Mouse (Mus musculus): ENCODE results near the gene Hoxa11. TPM values are rescaled to one million over a fixed set of nuclear protein-coding genes. Genes with fewer than 3 reads are reported as not detected.

Gene Hoxa11
- polyA plus RNA-seq, 2 experiments, result not detected

DNA sequence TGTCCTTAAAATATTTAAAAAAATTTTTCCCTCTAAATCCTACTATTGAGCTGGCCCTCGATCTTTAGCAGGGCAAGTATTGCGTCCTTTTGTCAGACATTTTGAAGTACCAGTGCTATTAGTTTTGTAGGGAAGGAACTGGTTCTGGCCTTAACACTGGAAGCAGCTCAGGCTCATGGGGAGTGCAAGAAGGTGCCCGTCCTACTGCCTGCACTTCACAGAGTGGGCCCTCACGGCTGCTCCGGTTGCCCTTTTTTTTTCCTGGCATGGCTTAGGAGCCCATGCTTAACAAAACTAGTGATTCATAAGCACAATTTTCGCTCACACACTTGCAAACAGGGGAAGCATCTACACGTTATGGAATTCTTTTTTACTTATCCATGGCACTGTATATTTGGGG lies 6.6 kb downstream of the Hoxa11 start:
- Histone ChIP-seq H3K27me3 (ENCODE audit: control insufficient read depth, insufficient read depth, low read length) (peaks cover 100% of the 10 kb centered on the region), H3K4me2 (ENCODE audit: low read depth) (no peak overlapping the region), H3K4me3 (ENCODE audit: insufficient read depth in 1 of 2, low read depth in 2 of 2, low read length in 2 of 2) (no peak overlapping the region), H3K36me3 (replicated peaks; ENCODE audit: control insufficient read depth, insufficient read depth, low read depth) (no peaks in the 10 kb centered on the region), H3K9me3 (ENCODE audit: control insufficient read depth, low read length) (no peaks in the 10 kb centered on the region), H3K27ac (no peak overlapping the region), H3K4me1 (replicated peaks; ENCODE audit: control insufficient read depth in 2 of 2, insufficient read depth in 2 of 2, low read length in 1 of 2) (no peaks in the 10 kb centered on the region), H3K9ac (replicated peaks) (no peak overlapping the region)
- WGBS (ENCODE audit: insufficient replicate concordance), result 5% methylated on average over 7 of the region's 7 CpGs
- TF ChIP-seq CTCF (IDR thresholded peaks at IDR 0.05; ENCODE audit: low read depth) (no peak), EP300 (IDR thresholded peaks at IDR 0.05; ENCODE audit: low read depth) (no peak)
- no peak for DNase-seq (ENCODE audit: low read depth in 3 of 3, low spot score in 3 of 3)
- ATAC-seq (ENCODE audit: insufficient read depth), result no peak

DNA sequence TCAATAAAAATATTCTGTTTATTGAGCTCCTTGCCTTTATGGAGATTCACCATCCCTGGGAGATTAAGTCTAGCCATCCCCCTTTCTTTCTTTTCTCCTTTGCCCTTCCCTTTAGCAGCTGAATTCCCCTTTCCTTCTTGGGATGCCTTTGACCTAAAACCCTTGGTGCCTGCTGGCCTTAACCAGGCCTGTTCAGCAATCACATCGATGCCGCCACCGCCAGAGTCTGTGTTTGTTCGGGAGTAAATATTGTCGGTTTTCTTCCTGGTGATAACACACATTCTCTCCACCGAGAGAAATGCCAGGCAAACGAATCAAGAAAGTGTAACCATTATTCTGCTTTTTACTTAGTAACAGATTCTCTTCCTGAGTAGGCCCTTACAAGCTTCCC lies 7.5 kb downstream of the Hoxa11 start:
- H3K27me3 ChIP-seq (ENCODE audit: control insufficient read depth, insufficient read depth, low read length), result peaks cover 100% of the 10 kb centered on the region
- no peak overlapping the region for H3K4me2 ChIP-seq (ENCODE audit: low read depth)
- no peak overlapping the region for H3K27ac ChIP-seq
- TF ChIP-seq CTCF (IDR thresholded peaks at IDR 0.05; ENCODE audit: low read depth), result no peak
- no peak overlapping the region for H3K4me3 ChIP-seq (ENCODE audit: insufficient read depth in 1 of 2, low read depth in 2 of 2, low read length in 2 of 2)
- WGBS (ENCODE audit: insufficient replicate concordance), result 8% methylated on average over 7 of the region's 7 CpGs
- DNase-seq (ENCODE audit: low read depth in 3 of 3, low spot score in 3 of 3), result no peak
- H3K4me1 ChIP-seq (replicated peaks; ENCODE audit: control insufficient read depth in 2 of 2, insufficient read depth in 2 of 2, low read length in 1 of 2), result no peaks in the 10 kb centered on the region
- no peaks in the 10 kb centered on the region for H3K36me3 ChIP-seq (replicated peaks; ENCODE audit: control insufficient read depth, insufficient read depth, low read depth)
- no peak for ATAC-seq (ENCODE audit: insufficient read depth)
- H3K9ac ChIP-seq (replicated peaks), result no peak overlapping the region
- no peaks in the 10 kb centered on the region for H3K9me3 ChIP-seq (ENCODE audit: control insufficient read depth, low read length)

DNA sequence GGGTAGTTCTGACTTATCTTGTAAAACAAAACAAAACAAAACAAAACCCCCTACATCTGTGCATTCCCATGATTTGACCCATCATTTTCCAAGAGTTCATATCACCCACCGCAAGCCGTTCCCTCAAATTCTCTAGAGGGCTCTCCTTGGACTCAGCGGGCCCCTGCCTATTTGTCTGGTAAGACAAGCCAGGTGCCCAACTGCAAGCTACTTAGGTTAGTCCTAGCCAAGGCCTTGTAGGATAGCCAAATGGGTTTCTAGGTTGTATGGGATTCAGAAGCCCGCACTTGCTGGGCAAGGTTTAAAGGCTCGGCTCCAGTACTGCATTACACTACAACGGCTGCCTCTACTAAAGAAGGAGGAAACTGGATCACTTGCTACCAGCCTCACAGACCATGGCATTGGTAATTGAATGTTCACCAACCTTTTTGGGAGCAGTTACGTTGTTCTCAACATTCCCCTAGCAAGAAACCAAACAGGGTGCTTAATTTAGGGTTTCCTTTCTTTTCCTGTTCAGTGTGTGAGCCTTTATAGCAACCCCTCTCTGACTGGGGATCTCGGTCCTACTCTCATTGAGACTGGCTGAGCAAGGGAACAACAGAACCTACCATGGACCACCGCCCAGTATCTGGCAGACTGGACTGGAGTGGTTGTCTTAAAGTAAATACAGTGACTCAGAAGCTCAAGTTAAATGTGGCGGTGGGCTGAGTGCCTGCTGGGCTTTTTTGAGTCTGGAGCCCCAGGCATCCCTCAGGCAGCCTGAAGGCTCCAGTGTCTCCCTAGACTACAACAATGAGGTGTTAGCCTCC lies 8.1 kb downstream of the Hoxa11 start:
- no peak overlapping the region for H3K4me2 ChIP-seq (ENCODE audit: low read depth)
- no peak overlapping the region for H3K4me3 ChIP-seq (ENCODE audit: insufficient read depth in 1 of 2, low read depth in 2 of 2, low read length in 2 of 2)
- H3K36me3 ChIP-seq (replicated peaks; ENCODE audit: control insufficient read depth, insufficient read depth, low read depth), result no peaks in the 10 kb centered on the region
- 13% methylated on average over 10 of the region's 10 CpGs for WGBS (ENCODE audit: insufficient replicate concordance)
- TF ChIP-seq EP300 (IDR thresholded peaks at IDR 0.05; ENCODE audit: low read depth) (no peak), CTCF (IDR thresholded peaks at IDR 0.05; ENCODE audit: low read depth) (no peak)
- peaks cover 100% of the 10 kb centered on the region for H3K27me3 ChIP-seq (ENCODE audit: control insufficient read depth, insufficient read depth, low read length)
- no peaks in the 10 kb centered on the region for H3K4me1 ChIP-seq (replicated peaks; ENCODE audit: control insufficient read depth in 2 of 2, insufficient read depth in 2 of 2, low read length in 1 of 2)
- H3K9ac ChIP-seq (replicated peaks), result no peak overlapping the region
- no peaks in the 10 kb centered on the region for H3K9me3 ChIP-seq (ENCODE audit: control insufficient read depth, low read length)
- no peak overlapping the region for H3K27ac ChIP-seq
- ATAC-seq (ENCODE audit: insufficient read depth) (no peak), DNase-seq (ENCODE audit: low read depth in 3 of 3, low spot score in 3 of 3) (no peak)

DNA sequence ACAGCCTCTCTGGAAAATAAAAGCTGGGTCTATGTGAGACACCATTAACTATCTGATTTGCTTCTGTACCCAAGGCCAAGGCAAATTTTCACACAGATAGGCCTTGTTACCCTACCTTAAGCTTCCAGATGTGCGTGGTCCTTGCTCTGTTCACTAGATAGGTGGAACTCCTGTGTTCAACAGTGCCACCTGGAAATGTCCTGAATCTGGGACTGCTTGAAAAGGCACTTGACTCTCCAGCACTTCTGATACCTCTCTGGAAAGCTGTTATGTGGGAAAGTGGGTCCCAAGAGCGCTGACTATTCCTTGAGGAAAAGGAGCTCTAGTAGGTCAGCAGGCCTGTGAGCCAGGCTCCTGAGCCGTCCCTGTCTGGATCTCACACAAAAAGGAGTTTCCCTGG lies 8.8 kb downstream of the Hoxa11 start:
- Histone ChIP-seq H3K27ac (no peak overlapping the region), H3K9me3 (ENCODE audit: control insufficient read depth, low read length) (no peaks in the 10 kb centered on the region), H3K4me1 (replicated peaks; ENCODE audit: control insufficient read depth in 2 of 2, insufficient read depth in 2 of 2, low read length in 1 of 2) (no peaks in the 10 kb centered on the region), H3K4me3 (ENCODE audit: insufficient read depth in 1 of 2, low read depth in 2 of 2, low read length in 2 of 2) (no peak overlapping the region), H3K27me3 (ENCODE audit: control insufficient read depth, insufficient read depth, low read length) (peaks cover 100% of the 10 kb centered on the region), H3K9ac (replicated peaks) (no peak overlapping the region), H3K36me3 (replicated peaks; ENCODE audit: control insufficient read depth, insufficient read depth, low read depth) (no peaks in the 10 kb centered on the region), H3K4me2 (ENCODE audit: low read depth) (no peak overlapping the region)
- TF ChIP-seq EP300 (IDR thresholded peaks at IDR 0.05; ENCODE audit: low read depth) (no peak), CTCF (IDR thresholded peaks at IDR 0.05; ENCODE audit: low read depth) (no peak)
- DNase-seq (ENCODE audit: low read depth in 3 of 3, low spot score in 3 of 3) (no peak), ATAC-seq (ENCODE audit: insufficient read depth) (no peak)
- 23% methylated on average over 3 of the region's 3 CpGs for WGBS (ENCODE audit: insufficient replicate concordance)

DNA sequence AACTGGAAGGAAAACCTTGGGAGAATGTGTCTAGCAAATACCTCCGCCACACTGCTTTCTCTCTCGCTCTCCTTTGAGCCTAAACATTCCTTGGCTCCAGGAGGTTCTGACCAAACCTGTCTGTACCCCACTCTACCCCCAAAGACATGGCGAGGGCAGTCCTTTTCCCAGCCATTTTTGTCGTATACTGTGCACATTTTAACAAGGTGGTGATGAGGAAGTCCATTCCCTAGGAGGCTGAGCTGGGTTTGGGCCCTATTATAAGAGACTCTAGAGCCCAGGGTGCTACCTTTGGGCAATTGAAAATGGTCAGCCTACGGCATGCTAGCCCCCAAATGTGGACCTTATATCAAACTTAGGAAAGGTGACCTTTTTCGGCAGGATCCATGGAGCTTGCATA lies 9.7 kb downstream of the Hoxa11 start:
- Histone ChIP-seq H3K9ac (replicated peaks) (no peak overlapping the region), H3K36me3 (replicated peaks; ENCODE audit: control insufficient read depth, insufficient read depth, low read depth) (no peaks in the 10 kb centered on the region), H3K4me1 (replicated peaks; ENCODE audit: control insufficient read depth in 2 of 2, insufficient read depth in 2 of 2, low read length in 1 of 2) (no peaks in the 10 kb centered on the region), H3K9me3 (ENCODE audit: control insufficient read depth, low read length) (no peaks in the 10 kb centered on the region), H3K27ac (no peak overlapping the region), H3K4me3 (ENCODE audit: insufficient read depth in 1 of 2, low read depth in 2 of 2, low read length in 2 of 2) (no peak overlapping the region), H3K27me3 (ENCODE audit: control insufficient read depth, insufficient read depth, low read length) (peaks cover 99% of the 10 kb centered on the region), H3K4me2 (ENCODE audit: low read depth) (no peak overlapping the region)
- TF ChIP-seq CTCF (IDR thresholded peaks at IDR 0.05; ENCODE audit: low read depth), result no peak
- no peak for TF ChIP-seq EP300 (IDR thresholded peaks at IDR 0.05; ENCODE audit: low read depth)
- WGBS (ENCODE audit: insufficient replicate concordance), result 28% methylated on average over 6 of the region's 6 CpGs
- no peak for ATAC-seq (ENCODE audit: insufficient read depth)
- DNase-seq (ENCODE audit: low read depth in 3 of 3, low spot score in 3 of 3), result no peak

All from liver, embryonic 14.5 days (tissue).